Mouse (Mus musculus): ENCODE measurements around the gene Rcan3. TPM values are rescaled to one million over a fixed set of nuclear protein-coding genes. Genes with fewer than 3 reads are reported as not detected.

Gene Rcan3
- polyA plus RNA-seq, 1 experiment from 2014 or later = 20.1 TPM

DNA sequence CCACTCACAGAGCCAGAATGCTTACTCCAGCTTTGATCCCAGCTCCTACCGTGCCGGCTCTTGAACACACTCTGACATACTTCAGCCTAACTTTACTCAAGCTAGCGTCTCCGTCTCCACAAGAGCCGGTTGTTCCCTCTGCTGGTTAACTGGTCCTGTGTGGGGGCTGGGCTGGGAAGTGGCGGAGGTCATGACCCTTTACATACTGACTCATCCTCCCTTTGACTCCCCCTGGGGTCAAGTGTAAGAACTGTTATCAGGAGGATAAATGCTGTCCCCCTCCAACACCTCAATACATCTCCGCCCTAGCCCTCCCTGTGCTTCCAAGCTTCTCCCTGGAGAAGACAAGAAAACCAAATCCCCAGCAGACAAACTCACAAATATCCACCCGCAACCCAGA is 52.3 kb downstream of the Rcan3 start:
- no peak for ATAC-seq (ENCODE audit: low FRiP score)
- Histone ChIP-seq H3K4me1 (peaks cover 6% of the 10 kb centered on the region; the same call in 1 of the 2 replicates), H3K4me2 (replicated peaks) (no peak overlapping the region), H3K27ac (no peak overlapping the region), H3K36me3 (no peaks in the 10 kb centered on the region), H3K4me3 (no peak overlapping the region), H3K9me3 (replicated peaks) (no peaks in the 10 kb centered on the region), H3K9ac (no peak overlapping the region), H3K27me3 (peaks cover 12% of the 10 kb centered on the region; the same call in 1 of the 2 replicates)
- WGBS = 45% methylated on average over 8 of the region's 8 CpGs

DNA sequence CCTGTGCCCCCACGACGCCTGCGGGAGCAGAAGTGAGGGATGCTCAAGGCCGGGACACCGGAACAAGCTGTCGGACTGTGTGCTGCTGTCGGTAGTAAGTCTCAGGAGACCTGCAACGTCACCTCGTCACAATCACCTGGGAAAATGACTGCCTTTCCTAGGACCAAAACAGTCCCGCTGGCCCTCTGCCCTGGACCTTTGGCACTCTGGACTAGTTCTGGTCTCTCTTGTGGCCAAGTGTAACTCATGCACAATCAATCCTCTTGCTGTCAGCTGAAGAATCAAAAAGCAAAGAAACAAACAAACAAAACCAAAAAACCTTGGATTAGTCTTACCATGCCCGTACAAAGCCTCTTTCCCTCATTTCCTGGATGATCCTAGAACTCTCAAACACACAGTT is 56.4 kb downstream of the Rcan3 start:
- H3K9ac ChIP-seq = no peak overlapping the region
- H3K4me2 ChIP-seq (replicated peaks) = no peak overlapping the region
- peaks cover 4% of the 10 kb centered on the region; the same call in 1 of the 2 replicates for H3K27me3 ChIP-seq
- H3K27ac ChIP-seq = no peak overlapping the region
- H3K4me1 ChIP-seq = no peaks in the 10 kb centered on the region
- no peaks in the 10 kb centered on the region for H3K36me3 ChIP-seq
- H3K9me3 ChIP-seq (replicated peaks) = no peaks in the 10 kb centered on the region
- no peak for ATAC-seq (ENCODE audit: low FRiP score)
- no peak overlapping the region for H3K4me3 ChIP-seq
- 83% methylated on average over 11 of the region's 11 CpGs for WGBS

DNA sequence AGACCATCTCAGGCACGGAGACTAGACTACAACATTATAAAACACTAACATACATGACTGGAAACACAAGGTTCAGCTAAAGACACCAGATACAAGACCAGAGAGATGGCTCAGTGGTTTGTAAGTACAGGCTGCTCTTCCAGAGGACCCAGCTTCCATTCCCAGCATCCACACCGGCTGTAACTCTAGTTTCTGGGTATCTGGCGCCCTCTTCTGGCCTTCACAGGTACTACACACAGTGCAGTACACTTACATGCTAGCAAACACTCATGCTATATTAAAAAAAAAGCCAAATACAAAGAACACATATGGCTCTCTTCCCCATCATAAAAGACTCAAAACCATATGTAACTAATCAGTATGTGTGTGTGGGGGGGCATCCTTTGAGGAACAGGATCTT is 58.2 kb downstream of the Rcan3 start:
- H3K27ac ChIP-seq = no peak overlapping the region
- H3K4me2 ChIP-seq (replicated peaks) = no peak overlapping the region
- no peak for ATAC-seq (ENCODE audit: low FRiP score)
- no peaks in the 10 kb centered on the region for H3K9me3 ChIP-seq (replicated peaks)
- no peaks in the 10 kb centered on the region for H3K4me1 ChIP-seq
- H3K4me3 ChIP-seq = no peak overlapping the region
- no peaks in the 10 kb centered on the region for H3K36me3 ChIP-seq
- no peaks in the 10 kb centered on the region for H3K27me3 ChIP-seq
- H3K9ac ChIP-seq = no peak overlapping the region
- 62% methylated on average over 3 of the region's 3 CpGs for WGBS

DNA sequence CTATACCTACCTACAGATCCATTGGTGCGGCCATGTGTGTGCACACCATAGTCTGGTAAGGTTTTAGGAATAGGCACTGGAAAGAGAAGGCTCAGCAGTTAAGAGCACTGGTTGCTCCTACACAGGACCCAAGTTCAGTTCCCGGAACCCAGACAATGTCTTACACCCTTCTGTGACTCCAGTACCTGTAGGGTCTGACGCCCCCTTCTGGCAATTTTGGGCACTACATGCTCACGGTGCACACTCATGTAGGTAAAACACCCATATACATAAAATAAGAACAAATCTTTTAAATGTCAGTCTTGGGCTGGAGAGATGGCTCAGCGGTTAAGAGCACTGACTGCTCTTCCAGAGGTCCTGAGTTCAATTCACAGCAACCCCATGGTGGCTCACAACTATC is 60.4 kb downstream of the Rcan3 start:
- Histone ChIP-seq H3K4me1 (no peaks in the 10 kb centered on the region), H3K36me3 (no peaks in the 10 kb centered on the region), H3K9ac (no peak overlapping the region), H3K4me3 (no peak overlapping the region), H3K9me3 (replicated peaks) (no peaks in the 10 kb centered on the region), H3K27me3 (no peaks in the 10 kb centered on the region), H3K4me2 (replicated peaks) (no peak overlapping the region), H3K27ac (no peak overlapping the region)
- ATAC-seq (ENCODE audit: low FRiP score) = no peak
- 78% methylated on average over 5 of the region's 5 CpGs for WGBS

DNA sequence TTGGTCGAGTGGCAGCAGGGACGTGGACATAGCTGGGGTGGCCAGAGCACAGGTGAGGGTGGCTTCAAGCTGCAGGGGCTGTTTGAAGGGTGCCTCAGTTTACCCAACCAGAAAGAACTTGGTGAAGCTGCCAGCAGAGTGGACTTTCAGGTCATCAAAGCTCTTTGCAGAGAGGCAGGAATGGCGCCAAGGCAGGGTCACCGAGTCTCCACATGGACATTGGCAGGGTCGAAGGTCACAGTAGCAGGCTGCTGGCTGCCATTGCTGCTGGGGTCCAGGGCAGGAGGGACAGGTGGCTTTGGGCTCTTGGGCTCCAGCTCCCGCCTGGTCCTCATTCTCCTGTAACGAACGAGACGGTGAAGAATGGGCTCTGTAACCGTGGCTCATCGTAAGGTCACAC is 63.3 kb downstream of the Rcan3 start:
- Histone ChIP-seq H3K9me3 (replicated peaks) (no peaks in the 10 kb centered on the region), H3K27ac (no peak overlapping the region), H3K4me1 (no peaks in the 10 kb centered on the region), H3K4me3 (no peak overlapping the region), H3K4me2 (replicated peaks) (no peak overlapping the region), H3K27me3 (no peaks in the 10 kb centered on the region), H3K36me3 (no peaks in the 10 kb centered on the region), H3K9ac (no peak overlapping the region)
- no peak for ATAC-seq (ENCODE audit: low FRiP score)
- WGBS = 69% methylated on average over 11 of the region's 11 CpGs

DNA sequence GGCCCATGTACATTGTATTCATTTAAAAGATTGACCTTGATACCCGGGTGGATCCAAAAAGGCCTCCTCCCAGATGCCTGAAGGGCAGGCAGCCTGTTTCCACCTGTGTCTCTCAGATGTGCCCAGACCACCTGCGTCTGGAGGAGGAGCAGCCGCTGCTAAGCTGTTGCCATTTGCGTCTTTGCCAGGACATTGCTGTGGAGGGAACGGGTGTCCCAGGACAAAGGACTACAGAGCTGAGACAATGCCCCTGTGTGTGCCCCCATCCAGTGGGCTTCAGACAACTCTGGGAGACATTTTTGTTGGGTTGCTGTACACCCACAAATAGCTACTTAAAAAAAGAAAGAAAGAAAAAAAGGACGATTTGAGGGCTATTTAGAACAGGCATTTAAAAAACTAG is 70.8 kb downstream of the Rcan3 start:
- Histone ChIP-seq H3K36me3 (no peaks in the 10 kb centered on the region), H3K27ac (no peak overlapping the region), H3K4me1 (no peaks in the 10 kb centered on the region), H3K4me3 (no peak overlapping the region), H3K9ac (no peak overlapping the region), H3K27me3 (no peaks in the 10 kb centered on the region), H3K9me3 (replicated peaks) (no peaks in the 10 kb centered on the region), H3K4me2 (replicated peaks) (no peak overlapping the region)
- ATAC-seq (ENCODE audit: low FRiP score) = no peak
- WGBS = 21% methylated on average over 6 of the region's 6 CpGs

MicroRNAs within 50 kb of the gene (microRNA counts, 519-probe panel; counts per million panel counts)
- 470 counts per million, percentile 58 among the panel's probes with 10 or more counts for microRNA mmu-miR-700

Small RNA genes lying within 50 kb of the gene (microRNA-seq; reads per million reads assigned to microRNA genes)
- gene Mir700 = 201 reads per million, percentile 57 among the genes with 10 or more reads in this experiment

Other genes with a start within 250 kb of the Rcan3 start
- gene Clic4, start 161.0 kb downstream of the Rcan3 start, polyA plus RNA-seq (2016; fragmentation: Nextera tagmentation; extraction: Ambion mirVana) = 159 TPM in 2 replicates
- 238 and 258 TPM in 2 replicates for gene Srrm1, start 80.5 kb downstream of the Rcan3 start, polyA plus RNA-seq (2016; fragmentation: Nextera tagmentation; extraction: Ambion mirVana)
- gene Ncmap, start 35.6 kb downstream of the Rcan3 start, polyA plus RNA-seq (2016; fragmentation: Nextera tagmentation; extraction: Ambion mirVana) = 2.9 and 6.1 TPM in 2 replicates
- 0.56 and 0.71 TPM in 2 replicates for gene Stpg1, start 60.9 kb upstream of the Rcan3 start, polyA plus RNA-seq (2016; fragmentation: Nextera tagmentation; extraction: Ambion mirVana)
- 3.5 and 4.1 TPM in 2 replicates for gene Nipal3, start 61.2 kb upstream of the Rcan3 start, polyA plus RNA-seq (2016; fragmentation: Nextera tagmentation; extraction: Ambion mirVana)
- gene Grhl3, start 139.8 kb upstream of the Rcan3 start, polyA plus RNA-seq (2016; fragmentation: Nextera tagmentation; extraction: Ambion mirVana) = 3.7 TPM in 2 replicates